Mouse (Mus musculus) kidney, postnatal 4 days (tissue): ENCODE results near the gene Abcb1a.
"Not testable (repeated sequence)": the region's sequence is repeated elsewhere in the genome, so short reads cannot be mapped to it uniquely, and the experiment has no call there.

Experiments
- DNase-seq, 2 experiments: peaks; one replicate each; pipeline ENCODE4 v3.0.0; 2021; ENCODE audit warnings: mixed read lengths in 2 of 2

The Abcb1a gene

DNA sequence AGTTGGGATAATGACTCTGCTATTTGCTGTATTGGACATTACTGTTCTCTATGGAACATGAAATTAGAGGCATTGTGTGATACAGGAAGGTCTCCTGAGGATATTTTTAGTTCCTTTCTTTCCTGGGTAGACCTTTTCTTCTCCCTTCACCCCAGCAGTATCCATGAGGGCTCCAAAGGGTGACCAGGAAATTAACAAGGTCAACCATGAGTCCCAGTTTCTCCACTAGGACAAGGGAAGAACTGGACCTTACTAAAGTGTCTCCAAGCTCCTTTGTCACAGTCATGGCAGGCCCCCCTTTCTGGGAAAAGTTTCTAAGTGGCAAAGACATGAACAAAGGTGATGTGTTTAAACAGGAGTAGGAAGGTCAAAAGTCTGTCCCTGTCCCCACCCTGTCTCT lies 72.8 kb downstream of the Abcb1a start:
- no peak for DNase-seq

DNA sequence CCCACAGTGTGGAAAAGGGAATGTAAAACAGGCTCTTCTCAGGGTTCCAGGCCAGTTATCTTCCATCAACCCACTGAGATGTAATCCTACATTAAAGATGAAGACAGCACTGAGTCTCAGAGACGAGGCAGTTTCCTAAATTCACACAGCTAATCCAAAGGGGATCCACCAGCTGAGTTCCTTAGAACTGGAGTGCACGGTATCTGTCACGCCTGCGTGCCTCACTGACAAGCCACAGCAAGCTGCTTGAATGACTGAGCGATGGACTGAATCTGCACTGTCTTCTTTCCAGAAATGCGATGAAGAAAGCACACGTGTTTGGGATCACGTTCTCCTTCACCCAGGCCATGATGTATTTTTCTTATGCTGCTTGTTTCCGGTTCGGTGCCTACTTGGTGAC lies 73.4 kb downstream of the Abcb1a start:
- not testable (repeated sequence) for DNase-seq

DNA sequence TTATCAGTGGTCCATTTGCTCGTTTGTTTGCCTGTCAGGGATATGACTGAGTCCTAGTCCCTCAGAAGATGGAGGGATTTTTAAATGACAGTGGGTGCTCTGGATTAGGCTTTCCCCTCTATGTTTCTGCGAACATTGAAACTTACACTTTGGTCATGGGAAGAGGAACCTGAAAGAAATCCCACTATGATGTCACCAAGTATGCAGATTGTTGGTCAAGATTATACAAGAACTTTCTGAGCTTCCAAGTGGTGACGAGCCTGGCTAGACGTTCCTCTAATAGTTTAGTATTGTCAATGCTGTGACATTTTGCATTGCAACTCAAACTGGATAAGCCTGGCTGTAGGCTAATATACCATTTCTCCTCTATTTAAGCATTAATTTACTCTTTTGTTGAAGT lies 76.5 kb downstream of the Abcb1a start:
- DNase-seq: no peak

DNA sequence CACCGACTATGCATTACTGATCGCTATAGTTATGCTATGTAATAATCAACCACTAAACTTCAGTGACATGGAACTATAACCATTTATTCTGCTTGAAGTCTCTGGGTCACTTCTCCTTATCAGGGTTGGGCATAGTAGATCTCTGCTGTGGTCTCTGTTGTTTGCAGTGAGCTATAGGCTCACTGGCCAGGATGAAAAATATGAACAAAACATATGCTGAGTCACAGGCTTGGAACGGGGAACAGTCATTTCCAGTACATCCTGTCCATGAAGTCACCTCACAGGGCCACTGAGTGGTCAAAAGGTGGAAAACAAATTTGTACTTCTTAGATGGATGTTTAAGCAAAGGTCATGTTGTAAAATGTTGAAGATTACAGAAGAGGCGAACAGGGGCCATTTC lies 77.2 kb downstream of the Abcb1a start:
- no peak for DNase-seq

DNA sequence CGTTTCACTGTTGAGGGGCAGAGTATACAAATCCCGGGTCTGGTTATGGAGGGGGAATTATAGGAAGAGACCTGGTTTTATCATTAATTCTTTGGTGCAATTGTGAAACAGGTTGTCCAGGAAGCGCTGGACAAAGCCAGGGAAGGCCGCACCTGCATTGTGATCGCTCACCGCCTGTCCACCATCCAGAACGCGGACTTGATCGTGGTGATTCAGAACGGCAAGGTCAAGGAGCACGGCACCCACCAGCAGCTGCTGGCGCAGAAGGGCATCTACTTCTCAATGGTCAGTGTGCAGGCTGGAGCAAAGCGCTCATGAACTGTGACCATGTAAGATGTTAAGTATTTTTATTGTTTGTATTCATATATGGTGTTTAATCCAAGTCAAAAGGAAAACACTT lies 87.4 kb downstream of the Abcb1a start:
- DNase-seq: not testable (repeated sequence)

DNA sequence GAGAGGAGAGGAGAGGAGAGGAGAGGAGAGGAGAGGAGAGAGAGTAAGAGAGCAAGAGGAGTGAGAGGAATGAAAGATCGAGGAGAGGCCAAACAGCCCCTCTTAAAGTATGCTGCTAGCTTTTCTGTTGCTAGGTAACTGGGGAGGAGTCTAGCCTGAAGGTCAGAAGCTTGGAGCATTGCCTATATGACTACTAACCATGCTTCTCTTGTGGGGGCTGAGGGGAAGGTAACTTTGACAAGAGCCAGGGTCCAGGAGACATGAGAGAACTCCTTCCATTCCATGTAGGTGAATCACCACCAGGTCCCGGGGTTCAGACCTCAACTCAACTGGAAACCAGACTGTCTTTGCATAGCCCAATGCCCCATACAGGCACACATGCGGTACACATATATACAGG lies 113.0 kb downstream of the Abcb1a start:
- no peak for DNase-seq

DNA sequence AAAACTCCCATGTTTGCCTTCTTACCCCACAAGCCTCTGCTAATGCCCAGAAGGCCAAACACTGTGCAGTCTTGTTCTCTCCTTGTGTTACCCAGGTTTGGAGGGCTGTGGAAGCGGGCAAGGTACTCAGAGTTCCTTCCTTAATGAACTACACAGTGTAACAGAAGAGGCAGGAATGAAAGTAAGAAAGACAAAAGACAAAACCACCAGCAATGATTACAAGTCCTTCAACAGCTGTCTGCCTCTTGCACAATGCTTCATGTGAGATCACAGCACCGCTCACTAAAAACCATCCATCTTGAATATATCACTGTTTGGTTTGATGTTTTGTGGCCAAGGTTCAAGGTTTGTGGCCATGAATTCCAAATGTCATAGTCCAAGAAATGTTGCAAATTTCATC lies 118.4 kb downstream of the Abcb1a start:
- no peak for DNase-seq

DNA sequence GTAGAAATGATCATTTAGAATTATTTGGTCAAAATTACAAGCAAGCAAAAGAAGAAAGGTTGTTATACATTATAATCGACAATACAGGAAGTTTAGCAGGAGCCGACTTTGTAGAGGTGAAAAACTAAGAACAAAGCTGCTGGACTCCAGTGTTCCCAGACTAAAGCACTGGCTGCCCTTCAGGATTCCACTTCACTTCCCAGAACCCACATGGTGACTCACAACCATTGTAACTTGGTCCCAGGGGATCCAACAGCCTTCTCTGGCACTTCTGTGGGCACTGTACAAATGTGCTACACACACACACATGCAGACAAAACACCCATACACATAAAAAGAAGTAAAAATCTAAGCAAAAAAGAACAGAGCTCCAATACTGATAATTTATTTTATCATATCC lies 118.9 kb downstream of the Abcb1a start:
- no peak for DNase-seq

DNA sequence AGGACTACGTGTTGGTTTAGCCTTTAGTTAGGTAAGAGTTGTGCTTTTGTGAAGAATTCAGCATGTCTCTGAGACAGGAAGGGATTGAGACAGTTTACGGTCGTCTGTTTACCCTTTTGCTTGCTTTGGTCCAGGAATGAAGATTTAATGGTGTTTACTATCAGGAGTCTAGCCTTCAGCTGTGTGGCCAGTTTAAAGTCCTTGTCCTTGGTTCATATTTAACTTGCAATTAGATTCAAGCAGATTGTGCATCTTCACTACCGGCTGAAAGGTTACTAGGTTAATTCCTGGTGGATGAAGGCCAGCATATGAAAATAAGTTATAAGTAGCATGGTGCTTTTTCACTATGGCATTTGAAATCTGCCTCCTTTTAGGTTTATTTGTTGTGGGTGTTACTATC lies 132.4 kb downstream of the Abcb1a start:
- no peak for DNase-seq
